Mouse (Mus musculus) urinary bladder, postnatal 4 days (tissue): ENCODE measurements around the gene Cd46.
A peak's percentile ranks its signal among the peaks of the same experiment; 100 is the strongest.

Experiments
- DNase-seq, 2 experiments: peaks; one replicate each; pipeline ENCODE4 v3.0.0; 2021 to 2022; ENCODE audit warnings: low spot score in 2 of 2

Cd46 gene

DNA sequence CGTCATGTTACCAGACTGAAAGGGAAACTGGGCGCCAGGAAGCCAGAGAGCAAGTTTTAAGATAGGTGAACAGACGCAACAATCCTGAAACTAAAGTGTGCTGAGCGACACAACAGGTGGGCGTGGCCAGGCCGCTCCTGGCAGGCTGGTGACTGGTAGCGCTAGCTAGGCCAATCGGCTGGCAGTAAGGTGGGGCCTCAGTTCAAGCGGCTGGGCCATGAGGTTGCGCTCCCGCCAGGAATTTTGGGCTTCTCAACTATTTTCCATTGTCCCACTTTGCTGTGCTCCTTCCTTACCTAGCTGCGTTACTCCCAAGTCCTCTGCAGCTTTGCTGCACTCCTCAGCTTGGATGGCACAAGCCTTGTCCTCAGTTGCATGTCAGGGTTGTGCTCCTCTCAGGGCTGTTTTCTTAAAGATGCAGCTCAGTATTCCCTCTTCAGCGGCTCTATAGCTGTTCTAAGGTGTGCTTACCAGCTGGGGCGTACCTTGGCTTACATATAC is at the start of gene Cd46:
Cd46 (minus strand) TSS at position 30 of the 501 bp plus-strand sequence.
- DNase-seq: peak; percentile 51 to 60

DNA sequence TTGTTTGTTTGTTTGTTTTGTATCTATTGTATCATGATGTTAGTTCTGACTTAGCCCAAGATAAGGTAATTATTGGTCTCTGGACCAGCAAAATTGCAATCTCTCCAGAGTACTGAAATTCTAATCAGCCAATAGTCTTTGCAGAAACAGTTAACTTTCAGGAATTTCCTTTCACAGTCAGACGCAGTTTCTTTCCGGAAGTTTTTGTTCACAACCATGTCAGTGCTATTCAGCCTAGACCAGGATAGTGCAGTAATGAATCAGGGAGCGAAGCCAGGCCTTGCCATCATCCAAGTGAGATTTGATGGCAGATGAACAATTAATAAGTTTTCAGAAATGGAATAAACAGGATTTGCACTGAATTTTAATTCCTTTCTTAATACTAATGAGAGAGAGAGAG is 40.0 kb upstream of the Cd46 start:
- DNase-seq: no peak

DNA sequence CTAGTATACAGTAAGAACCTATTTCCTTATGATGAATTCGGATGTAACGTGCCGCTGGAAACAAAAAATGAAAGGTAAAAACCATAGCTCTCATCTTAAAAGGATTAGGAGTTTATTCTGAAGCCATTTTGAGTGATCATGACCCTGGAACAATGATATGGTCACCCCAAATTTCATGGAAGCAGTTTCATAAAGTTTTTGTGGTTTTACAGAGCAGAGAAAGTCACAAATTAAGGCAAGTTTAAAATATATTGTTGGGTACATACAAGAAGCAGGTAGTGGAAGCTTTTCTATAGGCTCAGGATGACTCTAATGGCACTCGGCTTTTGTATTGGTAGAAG is 39.6 kb upstream of the Cd46 start:
- no peak for DNase-seq

DNA sequence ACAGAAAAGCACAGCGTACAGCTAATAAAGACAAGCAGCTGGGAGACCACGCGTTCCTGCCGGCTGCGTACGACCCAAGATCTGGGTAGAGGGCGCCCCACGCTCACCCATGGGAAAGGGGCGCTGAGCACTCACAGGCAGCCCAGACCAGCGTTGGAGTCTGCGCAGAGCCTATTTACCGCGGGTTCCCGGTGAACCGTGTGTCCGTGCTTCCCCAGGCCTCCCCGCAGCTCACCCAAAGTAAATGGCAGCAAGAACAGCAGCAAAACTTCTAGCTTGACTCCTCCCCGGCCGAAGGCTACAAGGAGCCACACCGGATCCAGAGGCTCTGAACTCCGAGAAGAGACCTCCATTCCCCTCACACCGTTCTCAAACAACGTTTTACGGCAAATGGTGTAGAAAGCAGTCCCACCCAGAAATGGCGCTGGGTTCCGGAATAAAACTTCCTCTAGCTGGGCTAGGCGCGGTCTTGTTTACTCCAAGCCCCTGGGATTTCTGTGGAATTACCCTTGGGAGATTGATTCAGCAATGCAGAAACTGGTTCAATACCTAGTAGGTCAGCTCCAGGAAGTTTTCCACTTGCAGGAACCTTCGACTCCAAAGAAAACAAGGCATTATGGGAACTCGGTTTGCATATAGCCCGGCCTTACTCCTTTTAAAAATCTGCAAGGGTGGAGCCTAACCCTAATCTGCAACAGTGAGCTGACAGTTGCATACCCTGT is 39.1 kb upstream of the Cd46 start, which contains the start of gene Cr1l:
Cr1l (minus strand) TSS at position 634 of the 722 bp plus-strand sequence.
- DNase-seq: peak; percentile 79 to 83

DNA sequence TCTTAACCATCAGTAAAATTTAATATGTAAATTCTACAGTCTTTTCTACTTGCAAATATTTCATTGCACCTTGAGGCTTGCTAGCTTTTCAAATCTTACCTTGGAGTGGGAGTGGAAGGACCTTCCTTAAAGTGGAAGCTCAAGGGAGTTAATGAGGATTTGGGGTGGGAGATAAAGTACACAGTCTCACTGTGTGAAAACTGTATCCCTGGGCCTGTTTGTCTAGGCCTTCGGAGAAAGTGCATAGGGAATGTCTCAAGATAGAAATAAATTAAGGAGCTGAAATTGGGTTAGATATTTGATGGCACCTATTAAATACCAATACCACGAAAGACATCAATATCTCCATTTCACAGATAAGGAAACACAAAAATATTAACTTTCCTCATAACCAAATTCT is 38.4 kb upstream of the Cd46 start:
- DNase-seq: no peak

DNA sequence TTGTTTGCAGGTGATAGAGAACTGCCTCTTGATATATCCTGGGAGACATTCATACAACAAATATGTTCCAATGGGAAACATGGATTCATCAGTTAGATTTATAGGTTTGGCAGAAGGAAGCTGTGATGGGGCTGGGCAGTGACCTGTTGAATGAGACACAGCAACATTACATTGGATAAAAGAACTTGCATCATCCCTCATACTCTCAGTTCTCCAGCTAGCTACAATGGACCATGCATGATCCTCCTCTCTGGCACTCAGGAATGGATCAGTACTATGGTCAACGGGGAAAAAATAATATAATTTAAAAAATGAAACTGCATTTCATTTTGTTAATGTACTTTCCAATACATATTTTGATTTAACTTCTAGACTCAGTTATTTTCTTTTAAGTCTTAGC is 37.8 kb upstream of the Cd46 start:
- DNase-seq: no peak

DNA sequence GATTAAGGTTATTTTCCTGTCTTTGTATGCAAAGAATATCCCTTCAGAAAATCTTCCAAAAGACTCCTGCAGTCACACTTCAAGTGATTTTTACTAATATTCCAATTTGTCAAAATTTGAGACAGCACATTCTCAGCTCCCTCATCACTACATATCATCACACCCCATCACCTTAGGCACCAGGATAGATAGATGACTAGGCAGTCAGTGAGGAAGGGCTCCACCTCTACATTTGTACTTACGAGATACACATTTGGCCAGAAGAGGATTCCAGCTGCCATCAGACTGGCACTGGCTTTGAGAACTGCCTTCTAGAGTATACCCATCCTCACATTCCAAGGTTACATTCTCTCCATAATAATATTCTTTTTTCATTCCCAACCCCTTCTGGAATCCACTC is 22.4 kb upstream of the Cd46 start:
- DNase-seq: no peak

DNA sequence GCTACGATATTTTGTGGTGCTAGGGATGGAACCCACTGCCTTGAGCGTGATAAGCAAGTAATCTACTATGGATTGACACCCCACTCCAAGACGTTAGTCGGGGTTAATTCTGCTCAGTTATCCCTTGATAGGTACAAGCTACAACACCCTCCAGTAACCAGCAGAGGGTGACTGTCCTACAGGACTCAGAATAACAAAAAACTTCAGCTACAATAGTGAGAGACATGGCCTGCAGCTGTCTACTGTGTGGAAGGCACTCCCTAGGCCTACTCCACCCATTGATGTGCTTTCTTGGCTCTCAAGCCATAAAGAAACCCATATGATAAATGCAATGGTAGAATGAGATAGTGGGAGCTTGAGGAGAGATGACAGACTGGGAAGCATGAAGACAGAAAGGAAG is 21.6 kb upstream of the Cd46 start:
- DNase-seq: no peak

DNA sequence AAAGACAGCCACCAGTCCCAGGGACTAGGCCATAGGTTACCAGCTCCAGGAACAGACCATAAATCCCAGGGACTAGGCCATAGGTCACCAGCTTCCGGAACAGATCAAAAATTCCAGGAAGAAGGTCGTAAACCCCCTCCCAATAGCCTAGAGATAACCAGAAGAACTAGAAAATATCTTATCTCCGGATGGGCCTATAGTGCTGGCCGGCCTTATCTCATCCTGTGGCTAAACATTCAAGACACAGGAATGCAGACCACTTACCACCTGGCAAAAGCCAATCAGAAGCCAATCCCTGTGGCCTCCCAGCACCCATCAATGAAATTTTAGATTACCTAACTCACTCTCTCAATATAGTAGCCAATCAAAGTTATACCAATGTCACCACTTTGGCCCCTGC is 8.6 kb upstream of the Cd46 start:
- DNase-seq: no peak

DNA sequence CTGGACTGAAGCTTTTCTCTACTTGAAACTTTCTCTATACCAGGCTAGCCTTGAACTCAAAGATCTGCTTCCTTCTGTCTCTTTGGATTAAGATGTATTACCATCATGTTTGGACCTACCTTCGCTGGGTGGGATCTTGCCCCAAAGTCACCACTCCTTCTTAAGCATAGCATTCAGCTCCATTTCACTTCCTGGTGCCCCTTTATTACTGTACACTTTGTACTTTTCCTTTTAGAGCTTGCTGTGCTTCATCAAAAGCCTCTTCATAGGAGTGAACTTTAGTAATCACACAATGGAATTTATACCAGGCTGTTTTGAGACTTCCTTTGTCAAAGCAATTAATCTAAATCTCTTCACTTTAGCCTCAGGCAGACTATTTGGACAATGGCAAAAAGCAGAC is 6.0 kb upstream of the Cd46 start:
- DNase-seq: no peak

DNA sequence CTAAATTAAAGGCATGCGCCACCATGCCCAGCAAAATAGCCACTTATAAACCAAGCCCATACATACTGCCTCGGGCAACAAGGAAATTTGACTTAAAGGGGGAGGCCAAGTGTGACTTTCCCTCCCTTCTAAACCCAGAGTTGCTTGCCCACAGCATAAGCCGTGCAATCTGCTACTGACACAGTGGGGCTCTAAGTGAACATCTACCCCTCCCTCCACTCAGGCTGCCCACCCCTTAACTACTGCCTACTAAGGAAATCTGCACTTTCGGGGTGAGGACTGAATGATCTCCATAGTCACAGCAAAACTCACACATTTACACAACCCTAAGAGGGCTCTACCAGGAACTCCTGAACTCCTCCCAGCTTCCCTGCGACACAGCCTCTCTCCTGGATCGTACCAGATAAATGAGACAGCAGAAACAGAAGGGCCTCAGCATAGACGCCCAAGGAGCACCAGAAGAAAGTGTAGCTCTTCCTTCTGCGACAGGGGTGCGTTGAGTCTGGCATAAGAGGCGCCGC is 290 bp downstream of the Cd46 start:
- DNase-seq: no peak

DNA sequence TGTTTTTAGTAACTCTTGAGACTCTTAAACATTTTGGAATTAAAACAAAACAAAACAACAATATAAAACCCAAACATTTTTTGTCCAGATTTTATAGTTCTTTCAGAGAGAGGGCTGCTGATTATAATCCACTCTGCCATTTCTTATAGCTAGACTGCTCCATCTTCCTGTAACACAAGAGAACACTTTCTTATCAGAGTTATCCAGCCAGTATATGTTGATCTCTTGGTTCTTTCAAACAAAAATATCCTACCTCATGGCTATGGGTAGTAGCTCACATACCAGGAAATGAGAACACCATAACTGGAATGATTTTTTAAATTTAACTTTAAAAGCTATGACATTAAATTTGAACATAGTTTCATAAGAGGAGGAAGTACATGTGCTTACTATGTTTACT is 9.9 kb downstream of the Cd46 start:
- no peak for DNase-seq

DNA sequence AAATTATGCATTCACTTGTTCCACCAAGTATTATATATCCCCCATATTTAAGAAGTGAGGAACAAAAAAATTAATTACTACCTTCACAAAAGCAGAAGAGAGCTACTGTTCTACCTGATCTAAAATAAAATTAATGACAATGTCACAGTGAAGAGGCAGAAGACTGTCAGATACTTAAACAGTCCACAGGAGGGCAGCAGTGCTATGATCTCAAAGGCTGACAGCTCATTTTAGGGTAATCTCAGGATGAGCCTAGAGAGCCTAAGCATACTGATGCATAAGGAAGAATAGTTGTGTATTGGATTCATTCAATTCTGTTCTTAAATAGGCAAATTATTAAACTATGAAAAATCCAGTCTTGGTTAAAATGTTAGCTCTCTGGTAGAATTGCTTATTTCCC is 51.6 kb downstream of the Cd46 start:
- DNase-seq: no peak

DNA sequence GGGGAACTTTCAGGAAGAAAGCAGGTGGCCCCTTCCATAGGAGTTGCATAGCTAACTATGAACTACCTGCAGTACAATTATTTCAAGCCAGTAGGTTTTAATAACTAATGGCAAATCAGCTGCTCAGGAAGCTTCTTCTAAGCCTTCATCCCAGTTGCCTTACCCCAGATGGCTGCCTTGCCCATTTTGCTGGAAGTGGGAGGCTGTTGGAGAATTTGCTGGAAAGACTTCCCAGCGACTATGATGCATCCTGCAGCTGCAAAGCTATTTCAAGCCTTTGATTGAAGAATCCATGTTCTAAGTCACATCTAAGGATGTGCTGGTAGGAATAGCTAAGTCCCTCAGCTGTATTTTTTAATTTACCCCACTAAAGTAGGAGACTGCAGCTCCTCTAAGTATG is 53.7 kb downstream of the Cd46 start:
- no peak for DNase-seq

DNA sequence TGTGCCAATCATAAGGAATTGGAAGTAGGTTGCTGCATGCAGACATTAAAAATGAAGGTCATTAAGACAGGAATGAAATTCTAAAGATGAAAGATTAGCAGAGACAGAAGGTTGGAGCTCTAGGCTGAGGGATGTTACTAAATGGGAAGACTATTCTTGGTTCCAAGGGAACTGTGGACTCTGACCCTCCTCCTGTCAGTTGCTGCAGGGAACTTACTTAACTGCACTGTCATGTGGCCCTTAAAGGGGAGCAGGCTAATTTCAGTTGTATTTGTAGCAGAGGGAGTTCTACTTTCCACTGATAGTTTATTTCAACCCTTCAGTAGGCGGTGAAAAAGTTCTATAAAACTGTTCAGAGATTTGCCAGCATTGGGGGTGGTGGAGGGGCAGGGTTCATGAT is 54.1 kb downstream of the Cd46 start:
- DNase-seq: no peak

DNA sequence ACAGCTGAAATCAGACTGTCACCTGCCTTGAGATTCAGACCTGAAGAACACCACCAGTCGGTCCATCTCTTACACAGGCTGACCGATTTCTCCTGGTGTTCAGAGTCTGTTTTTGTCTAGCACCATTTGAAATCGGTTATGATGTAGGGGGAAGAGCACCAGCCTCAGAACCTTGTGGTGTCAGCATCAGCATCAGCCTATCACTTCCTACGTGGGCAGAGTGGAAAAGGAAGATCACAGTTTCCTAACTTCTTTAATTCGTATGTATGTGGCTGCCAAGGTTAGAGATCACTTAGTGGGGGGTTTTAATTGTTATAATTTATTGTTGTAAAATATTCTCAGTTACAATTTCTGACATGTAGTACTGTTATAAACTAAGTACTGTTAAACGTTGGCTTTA is 54.6 kb downstream of the Cd46 start:
- no peak for DNase-seq

DNA sequence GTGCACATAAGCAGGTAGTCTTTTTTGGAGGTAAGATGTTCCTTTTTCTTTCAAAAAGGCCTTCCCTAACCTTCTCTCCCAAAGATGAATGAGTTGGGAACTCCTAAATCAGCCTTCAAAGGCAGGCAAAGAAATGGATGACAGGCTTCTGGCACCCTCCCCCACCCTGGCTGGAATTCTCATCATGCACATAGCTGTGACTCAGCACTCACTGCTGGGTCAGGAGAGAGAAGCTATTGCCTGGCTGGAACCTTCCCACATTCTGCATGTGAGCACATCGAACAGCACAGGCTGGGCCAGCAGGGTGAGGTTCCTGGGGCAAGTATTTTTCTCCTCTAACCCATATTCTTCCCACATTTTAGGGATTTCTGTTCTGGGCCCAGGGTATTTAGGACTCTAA is 58.1 kb downstream of the Cd46 start:
- no peak for DNase-seq

DNA sequence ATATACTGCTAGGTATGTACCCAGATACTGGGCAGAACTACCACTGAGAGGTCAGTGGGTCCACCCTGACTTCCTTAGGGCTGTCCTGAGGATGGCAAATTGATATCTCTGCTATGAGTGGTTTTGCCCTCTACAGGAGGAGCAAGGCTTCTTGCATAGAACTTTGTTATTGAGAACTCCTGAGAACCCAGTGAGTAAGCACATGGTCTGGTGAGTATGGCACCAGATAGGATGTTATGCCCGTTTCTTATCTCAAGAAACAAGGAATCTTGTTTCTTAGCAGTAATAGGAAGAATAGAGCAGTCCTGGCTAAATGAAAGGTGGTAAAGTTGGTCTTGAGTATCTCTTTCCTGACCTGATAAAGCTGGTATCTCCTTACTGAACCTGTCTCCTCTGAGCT is 59.3 kb downstream of the Cd46 start:
- DNase-seq: no peak

DNA sequence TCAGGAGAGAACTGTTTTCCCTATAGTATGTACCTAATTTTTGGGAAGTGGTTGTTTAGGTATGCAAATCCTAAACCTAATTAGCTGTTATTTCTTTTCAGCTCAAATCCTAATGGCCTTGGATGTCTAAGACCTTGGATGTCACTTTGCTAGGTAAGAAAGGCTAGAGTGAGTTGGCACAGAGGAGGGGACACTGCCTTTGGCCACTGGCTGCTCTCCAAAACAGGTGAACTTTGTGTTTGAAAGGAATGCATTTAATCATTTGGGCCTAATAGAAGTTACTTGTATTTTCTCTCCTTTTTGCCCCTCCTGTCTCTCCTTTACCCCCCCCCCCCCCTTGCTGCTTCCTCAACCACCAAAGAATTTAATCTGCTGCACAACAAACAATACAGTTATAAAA is 60.3 kb downstream of the Cd46 start:
- DNase-seq: no peak

DNA sequence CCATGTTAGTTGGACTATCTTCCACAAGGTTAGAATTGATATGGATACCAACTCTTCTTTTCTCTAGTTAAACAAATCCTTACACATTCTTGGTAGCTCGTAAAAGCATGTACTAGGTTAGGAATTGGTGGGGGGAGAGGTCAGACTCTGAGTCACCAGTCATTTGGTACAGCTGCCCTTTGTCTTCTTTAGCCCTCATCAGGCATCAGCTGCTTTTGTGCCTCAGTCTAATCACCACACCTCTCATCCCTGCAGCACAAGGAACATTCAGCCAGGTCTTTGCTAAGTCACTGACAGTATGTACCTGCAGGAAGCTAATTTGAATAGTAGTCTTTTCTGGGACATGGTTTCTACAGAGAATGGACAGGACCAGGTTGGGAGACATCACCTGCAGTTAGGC is 64.5 kb downstream of the Cd46 start:
- DNase-seq: no peak

DNA sequence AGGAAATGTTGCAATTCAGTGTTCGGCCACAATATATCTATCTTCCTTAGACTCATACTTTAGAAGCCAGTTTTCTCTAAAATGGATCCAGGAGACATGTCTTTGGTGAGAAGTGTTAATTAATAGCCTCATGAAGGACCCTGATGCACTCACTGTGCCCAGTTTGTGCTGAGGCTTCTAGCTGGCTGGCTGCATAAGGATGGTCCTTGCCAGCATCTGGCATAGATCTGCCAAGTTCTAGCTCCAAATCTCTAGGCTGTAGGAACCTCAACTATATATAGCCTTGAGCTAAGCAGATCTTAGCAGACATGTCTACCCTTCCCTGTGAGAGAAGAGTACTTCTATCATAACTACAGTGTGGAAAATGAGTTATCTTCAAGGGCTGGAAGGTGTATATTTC is 68.2 kb downstream of the Cd46 start:
- DNase-seq: no peak

DNA sequence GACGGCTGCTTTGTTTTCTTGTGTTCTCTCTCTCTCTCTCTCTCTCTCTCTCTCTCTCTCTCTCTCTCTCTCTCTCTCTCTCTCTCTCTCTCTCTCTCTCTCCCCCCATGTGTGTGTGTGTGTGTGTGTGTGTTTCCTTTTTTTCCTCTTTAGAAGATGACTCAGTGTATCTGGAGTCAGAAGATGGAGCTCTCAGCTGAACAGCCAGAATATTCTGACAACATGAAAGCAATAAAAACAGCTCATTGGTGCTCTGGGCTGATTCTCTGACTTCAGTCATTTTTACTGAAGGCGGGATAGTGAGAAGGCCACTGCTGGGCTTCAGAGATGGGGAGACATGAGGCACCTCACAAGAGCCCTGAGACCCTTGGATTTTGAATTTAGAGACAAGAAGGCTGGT is 70.2 kb downstream of the Cd46 start:
- no peak for DNase-seq

DNA sequence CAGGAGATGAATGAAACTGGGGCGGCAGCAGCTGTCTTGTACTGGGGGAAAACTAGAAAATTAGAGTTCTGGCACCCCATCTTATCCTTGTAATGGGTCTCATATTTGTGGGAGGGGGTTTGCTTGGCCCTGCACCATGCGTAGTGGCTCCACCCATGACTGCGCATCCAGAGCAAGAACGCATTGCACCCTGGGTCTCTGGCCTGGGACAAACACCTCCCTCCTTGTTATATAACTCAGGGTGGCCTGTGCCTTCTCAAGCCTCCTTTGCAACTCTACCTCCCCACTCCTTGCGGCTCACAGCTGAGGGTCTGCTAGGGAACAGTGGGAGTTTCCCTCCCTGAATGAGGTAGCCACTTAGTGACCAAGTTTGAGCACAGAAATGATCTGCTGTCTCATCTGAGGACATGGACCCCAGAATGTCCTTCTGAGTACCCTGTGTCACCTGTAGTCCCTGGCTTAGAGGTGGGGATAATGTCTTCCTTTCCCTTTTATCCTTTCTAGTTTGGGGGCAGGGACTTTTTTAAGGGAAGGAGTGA is 72.9 kb downstream of the Cd46 start:
- no peak for DNase-seq
